Mouse (Mus musculus) ovary, adult 18-20 months (tissue): ENCODE measurements around the gene Cflar.

Experiments
- DNase-seq: peaks from one replicate; pipeline ENCODE4 v3.0.0; 2022; ENCODE audit warnings: low spot score, mixed read lengths

Gene Cflar

DNA sequence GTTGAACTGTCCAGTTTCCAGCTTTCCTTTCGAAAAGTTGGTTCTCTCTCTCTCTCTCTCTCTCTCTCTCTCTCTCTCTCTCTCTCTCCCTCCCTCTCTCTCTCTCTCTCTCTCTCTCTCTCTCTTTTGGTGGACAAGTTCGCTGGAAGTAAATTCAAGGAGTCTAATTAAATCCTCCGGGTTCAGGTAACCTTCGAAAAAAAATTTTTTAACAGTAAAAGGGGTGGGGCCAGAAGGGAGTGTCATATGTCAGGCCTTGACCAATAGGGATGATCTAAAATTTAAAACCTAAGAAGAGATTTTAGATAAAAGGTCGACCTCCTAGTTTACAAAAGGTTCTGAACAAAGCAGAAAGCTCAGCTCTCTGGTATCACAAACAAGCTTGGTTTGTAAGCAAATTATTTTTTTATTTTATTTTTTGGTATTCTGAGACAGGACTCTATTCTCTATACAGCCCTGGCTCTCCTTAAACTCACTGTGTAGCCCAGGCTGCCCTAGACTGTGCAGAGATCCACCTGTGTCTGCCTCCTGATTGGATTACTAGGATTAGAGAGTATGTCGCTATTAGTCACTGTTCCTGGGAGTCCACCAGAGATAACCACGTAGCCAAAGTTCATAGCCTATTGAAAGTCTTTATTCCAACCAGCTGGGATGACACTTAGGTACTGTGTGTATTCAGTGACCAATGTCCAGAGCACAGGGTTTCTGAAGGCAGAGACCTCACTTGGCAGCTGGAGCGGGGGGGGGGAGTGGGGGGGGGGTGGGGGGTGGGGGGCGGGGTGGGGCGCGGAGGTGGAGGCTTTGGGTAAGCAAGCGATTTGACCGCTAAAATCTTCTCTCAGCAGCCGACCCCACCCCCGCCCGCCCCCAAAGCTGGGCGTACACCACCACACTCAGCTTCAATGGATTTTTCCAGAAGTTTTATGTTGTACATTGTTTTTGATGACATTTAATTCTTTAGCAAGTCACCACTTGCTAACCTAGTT lies 1.1 kb downstream of the Cflar start:
- no peak for DNase-seq

DNA sequence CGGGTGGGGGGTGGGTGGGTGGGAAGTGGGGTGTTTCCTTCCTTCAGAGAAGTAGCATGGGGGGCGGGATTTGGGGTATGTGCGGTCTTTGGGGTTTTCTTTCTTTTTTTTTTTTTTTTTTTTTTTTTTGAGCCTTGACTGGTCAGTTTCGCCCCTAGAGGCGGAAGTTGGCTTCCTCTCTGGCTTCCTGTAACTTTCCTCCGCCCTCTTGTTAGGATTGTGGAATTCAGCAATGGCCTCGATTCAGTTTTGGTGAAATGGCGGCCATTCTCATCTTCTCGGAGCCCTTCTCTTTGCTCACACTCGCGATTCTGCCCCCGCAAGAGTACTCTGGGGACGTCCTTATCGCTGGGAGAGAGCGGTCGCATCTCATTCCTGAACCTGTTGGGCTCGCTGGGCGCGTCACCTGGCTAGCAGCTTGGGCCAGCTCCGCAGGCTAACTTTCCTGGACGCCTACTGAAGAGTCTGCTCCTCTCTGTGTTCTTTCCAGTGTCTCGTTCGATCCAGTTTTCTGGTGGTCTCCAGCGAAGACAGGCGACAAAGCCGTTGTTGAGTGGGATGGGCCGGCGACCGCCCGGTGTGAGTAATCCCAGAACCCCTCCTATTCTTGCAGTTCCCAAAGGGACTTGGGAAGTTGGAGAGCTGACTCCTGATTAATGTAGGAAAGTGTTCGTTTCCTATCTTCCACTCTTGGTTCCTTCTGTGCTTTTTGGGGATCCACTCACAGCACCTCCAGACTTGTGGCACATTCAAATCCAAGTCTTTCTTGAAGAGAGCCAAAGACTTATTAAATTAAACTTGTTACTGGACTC lies 2.0 kb downstream of the Cflar start:
- DNase-seq: peak; percentile 44

DNA sequence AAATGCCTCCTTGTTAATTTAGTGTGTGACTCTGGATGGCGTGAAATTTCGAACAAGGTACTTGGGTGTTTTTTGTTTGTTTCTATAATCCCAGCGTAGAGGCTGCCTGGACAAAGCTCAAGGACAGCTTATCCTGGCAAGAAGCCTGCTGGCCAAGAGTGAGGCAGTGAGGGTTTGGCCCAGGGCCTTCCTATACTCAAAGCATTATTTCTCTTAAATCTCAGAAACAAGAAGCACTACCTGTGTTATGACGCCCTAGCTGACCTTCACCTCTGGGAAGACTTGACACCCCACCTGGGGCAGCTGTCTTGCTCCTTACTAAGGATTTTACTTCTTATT lies 2.6 kb downstream of the Cflar start:
- DNase-seq: peak; percentile 79

DNA sequence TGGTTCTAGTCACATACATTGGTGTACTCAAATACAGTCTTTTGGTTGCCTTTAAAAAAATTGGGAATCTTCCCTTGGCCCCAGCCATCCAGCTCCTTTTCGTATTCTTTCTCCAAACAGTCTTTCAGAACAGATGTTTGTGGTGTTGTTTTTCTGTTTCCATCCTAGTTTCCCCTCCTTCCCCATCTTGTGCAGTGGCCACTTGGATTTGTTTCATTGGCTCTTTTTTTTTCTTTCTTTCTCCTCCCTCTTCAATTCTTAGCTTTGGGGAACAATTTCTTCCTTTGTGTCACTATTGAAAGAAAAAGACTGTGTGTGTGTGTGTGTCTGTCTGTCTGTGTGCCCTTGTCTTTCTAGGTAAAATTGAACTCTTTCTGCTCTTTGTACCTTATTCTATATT lies 3.1 kb downstream of the Cflar start:
- DNase-seq: no peak

DNA sequence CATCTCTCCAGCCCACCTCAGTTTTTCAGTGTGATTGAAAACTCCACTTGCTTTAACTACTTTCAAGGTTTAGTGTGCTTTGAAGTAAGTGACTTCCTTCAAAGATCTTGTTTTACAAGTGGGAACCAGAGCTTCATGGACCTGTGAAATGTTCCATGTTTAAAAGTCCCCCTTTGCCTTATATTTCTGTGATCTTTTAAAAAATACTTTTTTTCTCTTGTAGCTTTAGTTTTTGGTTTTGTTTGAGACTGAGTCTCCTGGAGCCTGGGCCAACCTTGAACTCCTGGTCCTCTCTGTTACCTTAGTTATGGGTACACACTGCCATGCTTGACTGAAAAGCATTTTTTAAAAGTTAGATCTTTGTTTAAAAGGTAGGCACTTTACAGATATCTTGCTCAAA lies 4.2 kb downstream of the Cflar start:
- DNase-seq: no peak

DNA sequence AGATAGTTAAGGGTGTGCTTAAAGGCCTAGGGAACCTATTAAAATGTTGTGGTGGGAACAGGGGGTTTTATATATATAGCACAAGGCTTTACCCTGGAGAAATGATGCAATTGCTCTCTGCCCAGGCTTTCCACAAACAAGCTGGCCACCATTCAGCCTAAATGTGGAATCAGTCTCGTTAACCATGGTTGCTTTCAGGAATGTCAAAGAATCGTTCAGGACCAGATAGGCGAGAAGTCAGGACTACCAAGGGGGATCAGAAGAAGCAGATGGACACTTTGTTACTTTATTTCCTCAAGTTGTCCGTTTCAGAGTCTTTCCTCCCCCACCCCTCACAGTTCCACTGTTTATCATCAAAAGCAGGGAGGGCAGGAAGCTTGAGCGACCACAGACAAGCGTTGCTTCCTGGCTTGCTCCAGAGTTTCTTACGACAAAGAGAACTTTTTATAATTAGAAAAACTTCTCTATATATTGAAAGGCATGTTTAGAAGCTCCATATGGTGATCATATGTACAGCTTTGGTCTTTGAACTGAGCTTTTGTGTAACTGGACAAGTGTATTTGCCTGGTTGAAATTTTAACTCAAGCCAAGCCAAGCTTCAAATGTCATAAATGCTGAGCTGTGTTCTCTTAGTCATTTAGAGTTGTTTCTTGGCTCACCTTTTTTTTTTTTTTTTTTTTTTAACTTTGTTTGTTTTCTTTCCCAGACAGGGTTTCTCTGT lies 5.0 kb downstream of the Cflar start:
- DNase-seq: no peak

DNA sequence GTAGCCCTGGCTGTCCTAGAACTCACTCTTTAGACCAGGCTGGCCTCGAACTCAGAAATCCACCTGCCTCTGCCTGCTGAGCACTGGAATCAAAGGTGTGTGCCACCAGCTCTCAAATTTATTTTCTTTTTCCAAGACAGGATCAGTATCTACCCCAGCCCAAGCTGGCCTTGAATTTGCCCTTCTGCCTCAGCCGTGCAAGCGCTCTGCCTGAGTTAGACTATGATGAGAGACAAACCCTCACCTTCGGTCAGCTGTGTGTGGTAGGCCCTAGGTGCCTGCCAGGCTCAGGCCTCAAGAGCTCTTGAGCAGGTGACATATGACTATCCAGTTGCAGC lies 5.5 kb downstream of the Cflar start:
- no peak for DNase-seq

DNA sequence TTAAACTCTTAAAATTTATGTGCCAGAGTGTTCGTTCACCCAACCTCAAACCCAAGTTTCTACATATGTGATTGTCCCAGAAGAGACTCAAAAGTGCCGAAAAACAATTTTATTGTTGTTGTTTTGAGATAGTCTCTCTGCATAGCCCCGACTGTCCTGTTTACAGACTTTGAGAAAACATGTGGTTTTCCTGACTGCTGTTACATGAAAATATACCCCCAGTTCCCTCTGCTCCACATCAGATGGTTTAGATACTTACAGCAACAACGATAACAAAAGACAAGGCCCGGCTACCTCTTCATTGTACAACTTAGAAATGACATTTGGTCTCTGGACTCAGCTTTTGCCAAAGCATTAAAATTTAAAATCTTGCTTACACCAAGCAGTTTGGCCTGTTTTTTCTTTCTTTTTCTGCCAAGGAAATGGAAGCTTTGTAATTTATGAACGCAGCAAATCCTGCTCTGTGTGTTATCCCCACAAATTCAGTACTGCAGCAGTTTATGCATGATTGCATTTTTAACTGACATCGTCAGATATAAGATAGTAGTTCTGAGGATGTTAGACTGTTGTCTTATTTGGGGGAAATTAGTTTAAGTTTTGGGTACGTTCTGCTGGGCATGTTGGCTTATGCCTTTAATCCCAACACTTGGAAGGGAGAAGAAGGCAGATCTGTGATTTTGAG lies 6.4 kb downstream of the Cflar start:
- DNase-seq: no peak

DNA sequence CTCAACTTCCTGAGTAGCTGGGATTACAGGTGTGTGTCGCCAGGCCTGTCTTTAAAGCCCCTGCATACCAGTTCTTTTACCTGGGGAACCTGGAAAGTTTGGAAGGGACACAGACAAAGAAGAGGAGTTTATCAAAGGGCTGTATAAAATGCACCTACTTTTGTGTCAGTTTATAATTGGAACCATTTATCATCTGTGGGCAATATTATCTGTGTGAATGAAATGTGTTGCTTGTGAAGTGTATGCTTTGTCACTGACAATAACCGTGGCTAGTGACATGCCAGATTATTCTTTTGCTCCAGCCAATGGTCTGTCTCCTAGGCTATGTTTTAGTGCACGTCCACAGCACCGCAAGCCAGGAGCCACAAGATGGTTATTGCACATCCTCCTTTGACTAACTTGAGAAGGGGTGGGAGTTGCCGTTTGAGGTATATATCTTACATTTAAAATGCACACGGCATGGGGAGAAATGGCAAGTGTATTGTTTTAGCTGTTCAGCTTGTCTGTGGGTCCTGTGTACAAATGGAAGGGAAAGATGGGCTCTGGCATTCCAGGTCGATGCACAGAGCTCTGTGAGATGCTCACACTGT lies 8.1 kb downstream of the Cflar start:
- DNase-seq: no peak

DNA sequence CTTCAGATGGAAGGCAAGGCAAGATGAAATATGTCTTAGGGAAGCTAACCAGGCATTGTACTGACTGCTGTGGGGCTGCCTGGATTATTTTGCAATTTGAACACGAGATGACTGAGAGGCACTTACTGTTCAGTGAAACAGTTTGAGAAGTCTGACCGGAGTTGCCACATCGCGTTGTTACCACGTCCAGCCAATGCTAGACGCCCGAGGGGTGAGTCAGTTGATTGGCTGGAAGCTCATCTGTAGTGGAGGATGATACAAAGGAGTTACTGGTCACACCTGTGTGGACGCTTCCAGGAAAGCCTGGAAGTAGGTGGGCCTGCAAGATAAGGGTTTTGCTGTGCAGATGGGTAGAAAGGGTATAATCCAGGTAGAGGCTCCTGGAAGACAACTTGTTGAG lies 8.8 kb downstream of the Cflar start:
- DNase-seq: no peak

DNA sequence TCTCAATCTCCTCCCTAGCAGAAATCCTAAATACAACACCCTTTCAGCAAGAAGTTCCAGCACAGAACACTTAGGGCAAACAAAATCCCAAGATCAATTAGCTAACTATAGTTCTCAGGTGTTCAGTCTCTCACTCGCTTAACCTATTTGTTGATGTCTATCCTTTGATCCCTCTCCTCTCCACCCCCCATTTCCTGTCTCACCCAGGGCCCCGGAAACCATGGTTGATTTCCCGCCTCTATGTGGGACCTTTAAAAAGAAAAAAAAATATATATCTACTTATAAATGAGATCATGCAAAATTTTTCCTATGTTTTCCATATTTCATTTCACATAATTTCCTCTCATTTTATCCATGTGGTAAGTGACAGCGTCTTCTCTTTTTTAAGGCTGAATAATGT lies 9.7 kb downstream of the Cflar start:
- DNase-seq: no peak

DNA sequence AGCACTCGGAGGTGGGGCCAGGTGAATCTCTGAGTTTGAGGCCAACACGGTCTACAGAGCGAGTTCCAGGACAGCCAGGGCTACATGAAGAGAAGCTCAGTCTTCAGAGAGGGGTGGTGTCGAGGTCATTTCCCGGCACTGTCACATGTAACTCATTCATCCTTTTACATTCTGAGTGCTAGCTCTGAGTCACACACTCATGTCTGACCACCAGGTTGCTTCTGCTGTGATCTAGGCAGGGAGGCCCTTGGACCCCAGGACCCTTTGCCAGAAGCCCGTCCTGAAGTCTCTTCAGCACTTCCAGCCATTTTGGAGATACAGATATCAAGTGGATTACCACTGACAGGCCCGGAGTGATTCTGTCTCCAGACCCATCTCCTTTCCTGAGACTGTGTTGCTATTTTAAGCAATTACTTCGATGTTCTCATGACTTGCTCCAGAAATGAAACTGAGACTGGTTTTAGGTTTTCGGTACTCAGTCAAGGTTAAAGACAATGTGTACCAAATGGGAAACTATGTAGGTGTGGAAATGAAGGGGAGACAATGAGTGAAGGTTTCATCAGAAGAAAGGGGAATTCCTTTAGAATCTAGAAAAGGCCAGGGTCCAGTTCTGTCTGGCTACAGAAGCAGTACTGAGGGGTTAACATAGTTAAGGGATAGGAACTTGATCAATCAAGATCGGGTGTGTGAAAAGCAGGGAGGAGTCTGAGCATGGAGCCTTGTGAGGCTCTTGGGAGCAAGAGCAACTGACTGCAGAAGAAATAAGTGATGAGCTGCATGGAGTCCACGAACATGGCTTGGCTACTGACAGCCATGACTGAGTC lies 11.0 kb downstream of the Cflar start:
- DNase-seq: no peak

DNA sequence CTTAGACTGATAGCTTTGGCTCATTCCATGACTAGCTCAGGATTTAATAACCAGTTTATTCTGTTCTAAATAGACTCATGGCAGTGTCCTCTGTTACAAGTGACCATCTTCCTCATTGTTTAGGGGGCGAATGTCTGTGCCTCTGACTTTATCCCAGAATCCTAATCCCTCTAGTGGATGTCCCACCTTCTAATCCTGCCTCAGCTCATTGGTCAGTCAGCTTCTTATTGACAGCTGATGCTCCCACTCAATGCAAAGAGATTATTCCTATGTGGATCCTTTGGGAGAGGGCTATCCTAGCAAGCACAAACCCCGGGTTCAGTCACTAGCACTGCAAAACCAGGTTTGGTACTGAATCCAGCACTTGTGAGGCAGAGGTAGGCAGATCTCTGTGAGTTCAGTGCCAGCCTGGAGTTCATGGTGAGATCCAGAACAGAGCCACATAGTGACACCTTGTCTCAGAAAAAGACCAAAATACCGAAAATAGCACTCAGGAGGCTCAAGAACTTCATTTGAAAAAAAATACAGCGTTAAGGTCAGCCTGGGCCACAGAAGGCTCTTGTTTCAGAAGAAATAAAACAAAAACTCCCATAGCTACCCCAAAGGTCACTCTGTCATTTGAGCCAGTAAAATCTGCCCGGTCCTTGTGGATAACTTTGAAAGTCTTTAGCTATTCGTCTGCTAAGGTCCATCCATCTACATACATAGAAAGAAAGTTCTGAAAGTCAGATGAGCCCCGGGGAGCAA lies 11.9 kb downstream of the Cflar start:
- no peak for DNase-seq

DNA sequence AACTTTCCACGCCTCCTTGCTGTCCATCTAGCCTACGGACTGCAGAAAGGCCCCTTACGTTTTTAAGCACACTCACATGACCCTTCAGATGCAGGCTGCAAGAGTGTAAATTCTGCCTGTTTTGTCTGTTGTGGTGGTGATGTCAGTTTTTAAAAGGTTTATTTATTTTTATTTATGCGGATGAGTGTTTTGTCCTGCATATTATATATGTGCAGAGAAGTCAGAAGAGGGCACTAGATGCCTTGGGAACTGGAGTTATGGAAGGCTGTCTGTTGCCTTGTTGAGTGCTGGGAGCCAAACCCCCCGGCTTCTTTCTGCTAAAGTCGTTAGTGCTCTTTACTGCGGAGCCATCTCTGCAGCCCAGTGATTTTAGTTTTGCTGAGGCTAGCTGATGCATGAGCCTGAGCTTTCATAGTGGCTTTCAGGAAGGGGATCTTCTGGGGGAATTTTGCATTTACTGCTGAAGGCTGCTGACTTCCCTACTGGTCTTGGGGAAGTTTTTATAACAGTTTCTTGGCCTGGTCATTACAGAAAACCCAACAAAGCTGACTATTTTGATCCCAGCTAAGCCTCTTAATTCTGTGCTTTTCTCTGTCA lies 12.6 kb downstream of the Cflar start:
- DNase-seq: no peak

DNA sequence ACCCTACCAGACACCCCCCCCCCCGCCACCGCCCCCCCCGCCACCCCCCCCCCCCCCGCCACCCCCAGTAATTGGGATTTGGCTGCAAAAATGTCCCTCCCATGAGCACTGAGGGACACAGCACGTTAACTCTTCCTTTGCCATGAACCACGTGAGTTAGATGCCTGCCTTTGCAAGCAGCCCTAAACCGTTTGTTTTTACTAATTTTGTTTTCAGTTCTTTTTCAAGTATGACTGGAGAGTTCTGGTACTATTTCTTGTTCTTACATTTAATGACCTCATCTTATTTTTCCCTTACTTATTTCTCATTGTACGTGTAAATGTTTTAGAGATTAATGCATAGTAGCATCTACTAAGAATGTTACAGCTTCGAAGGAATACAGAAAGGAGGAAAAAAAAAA lies 13.2 kb downstream of the Cflar start:
- no peak for DNase-seq

DNA sequence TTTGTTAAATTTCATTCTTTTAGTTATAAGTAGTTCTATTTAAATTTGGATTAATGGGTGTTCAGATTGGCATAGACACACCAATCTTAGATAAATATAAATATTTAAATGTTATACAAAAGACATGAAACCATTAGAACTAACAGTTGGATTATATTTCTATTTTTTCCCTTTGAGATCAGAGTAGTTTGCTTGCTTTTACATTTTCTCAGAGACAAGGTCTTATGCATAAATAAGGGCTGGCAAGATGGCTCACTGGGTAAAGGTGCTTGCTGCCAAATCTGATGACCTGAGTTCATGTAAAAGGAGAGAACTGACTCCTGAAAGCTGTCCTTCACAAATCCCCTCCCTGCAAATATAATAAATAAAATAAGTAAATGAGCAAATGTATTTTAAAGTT lies 13.8 kb downstream of the Cflar start:
- no peak for DNase-seq

DNA sequence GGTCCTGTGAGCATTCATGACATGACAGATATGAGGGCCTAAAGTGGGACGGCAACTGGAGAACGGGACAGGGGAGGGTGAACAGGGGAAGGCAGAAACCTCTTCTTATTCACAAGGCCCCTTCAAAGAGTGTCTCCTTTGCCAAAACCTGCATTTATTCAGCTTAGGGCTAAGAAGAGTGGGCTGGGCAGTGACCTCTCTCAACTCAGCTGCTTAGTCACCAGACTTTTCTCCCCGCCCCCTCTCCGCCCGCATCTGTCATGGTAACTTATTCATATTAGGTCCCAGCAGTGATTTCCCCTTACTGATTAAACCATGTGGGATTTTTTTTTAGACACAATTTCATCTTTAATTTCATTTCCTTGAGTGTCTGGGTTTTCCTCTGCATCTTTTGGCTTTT lies 14.5 kb downstream of the Cflar start:
- no peak for DNase-seq

DNA sequence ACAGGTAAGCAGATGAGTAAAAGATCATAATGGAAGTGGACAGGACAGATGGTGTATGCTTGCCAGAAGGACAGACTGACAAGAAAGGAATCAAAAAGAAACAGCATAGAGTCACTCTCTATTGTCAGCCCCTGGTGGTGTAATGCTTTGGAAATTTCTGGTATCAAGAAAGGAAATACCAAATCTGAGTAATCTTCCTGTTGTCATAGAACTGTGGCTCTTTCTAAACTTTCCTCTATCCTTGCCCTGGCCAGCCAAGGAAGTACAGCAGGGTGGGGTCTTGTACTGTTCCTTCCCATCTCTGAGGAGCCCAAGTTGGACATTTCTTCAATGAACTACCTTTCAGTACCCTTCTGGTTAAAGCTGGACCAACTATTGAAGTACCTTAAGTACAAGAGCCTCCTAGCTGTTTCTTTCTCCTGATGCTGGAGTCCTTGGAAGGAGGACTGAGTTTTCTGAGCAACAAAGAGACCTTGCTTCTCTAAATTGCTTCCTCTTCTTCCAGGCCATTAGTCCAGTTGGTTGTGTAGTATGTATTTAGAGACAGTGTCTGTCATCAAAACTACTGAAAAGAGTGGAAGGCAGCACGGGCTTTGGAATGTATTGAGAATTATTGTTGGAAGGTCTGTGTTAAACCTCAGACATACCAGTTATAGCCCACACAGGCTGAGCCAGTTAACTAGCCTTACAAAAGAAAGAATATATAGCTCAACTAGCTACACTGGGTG lies 15.9 kb downstream of the Cflar start:
- no peak for DNase-seq
